Mouse (Mus musculus) layer of hippocampus, postnatal 36 days (tissue): ENCODE measurements around the gene Flad1. TPM values are rescaled to one million over a fixed set of nuclear protein-coding genes. Genes with fewer than 3 reads are reported as not detected.
"Not testable (repeated sequence)": the region's sequence is repeated elsewhere in the genome, so short reads cannot be mapped to it uniquely, and the experiment has no call there.

Source experiments
- DNase-seq, 2 experiments: peaks; one replicate each; pipeline ENCODE4 v3.0.0; 2022
- total RNA-seq, 2 experiments: library from RNA; stranded (reverse); gene quantifications; 2 replicates each; pipeline ENCODE4 v1.2.3; 2021

Flad1 gene
- total RNA-seq: 10 to 100 TPM; 35.8 to 39.2 TPM

DNA sequence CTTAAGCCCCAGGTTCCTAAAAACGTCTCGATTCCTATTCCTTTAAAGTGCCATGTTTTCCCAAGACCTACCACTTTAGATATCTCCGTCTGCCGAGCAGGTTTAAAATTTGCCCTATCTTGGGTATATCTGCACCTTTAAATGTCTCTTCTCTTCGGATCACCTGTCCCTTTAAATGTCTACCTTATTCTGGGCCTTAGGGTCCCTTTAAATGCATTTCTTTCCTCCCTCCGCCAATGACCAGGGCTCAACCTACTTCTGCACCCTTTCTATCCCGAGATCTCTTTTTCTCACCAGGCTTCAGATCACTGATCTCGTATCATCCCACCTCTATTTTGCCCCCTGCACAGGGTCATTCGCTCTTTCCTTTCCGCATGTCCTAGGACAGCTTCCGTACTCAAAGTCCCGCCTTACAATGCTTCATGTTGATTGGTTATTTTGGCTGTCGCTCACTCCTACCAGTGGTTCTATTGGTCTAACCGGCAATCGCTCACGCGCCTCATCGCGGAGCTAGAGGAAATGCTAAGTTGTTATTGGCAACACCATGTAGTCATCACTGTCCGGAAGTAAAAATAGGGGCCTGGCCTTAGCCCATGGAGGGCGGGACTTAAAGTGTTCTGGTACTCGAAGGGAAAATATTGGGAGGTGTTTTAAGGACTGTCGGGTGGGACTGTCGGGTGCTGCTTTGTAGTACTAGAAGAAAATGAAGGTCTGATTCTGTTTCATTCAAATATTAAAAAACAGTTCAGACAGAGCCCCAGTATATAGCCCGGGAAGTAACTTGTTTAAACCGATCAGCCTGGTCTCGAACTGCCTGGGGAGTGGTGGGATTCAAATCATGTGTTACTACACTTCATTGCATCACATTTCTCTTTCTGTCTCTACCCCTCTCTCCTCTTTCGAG lies at the start of gene Flad1:
Flad1 (minus strand) TSS at position 381 of the 904 bp plus-strand sequence.
- DNase-seq: peak; percentile 96 to 99

- peak; percentile 84 to 86 for DNase-seq
Observed at GRCm38 (mm10) chr3:89458965-89459807, 47.5 kb upstream of the Flad1 start.

- no peak for DNase-seq
Observed at GRCm38 (mm10) chr3:89458372-89458964, 46.8 kb upstream of the Flad1 start.

DNA sequence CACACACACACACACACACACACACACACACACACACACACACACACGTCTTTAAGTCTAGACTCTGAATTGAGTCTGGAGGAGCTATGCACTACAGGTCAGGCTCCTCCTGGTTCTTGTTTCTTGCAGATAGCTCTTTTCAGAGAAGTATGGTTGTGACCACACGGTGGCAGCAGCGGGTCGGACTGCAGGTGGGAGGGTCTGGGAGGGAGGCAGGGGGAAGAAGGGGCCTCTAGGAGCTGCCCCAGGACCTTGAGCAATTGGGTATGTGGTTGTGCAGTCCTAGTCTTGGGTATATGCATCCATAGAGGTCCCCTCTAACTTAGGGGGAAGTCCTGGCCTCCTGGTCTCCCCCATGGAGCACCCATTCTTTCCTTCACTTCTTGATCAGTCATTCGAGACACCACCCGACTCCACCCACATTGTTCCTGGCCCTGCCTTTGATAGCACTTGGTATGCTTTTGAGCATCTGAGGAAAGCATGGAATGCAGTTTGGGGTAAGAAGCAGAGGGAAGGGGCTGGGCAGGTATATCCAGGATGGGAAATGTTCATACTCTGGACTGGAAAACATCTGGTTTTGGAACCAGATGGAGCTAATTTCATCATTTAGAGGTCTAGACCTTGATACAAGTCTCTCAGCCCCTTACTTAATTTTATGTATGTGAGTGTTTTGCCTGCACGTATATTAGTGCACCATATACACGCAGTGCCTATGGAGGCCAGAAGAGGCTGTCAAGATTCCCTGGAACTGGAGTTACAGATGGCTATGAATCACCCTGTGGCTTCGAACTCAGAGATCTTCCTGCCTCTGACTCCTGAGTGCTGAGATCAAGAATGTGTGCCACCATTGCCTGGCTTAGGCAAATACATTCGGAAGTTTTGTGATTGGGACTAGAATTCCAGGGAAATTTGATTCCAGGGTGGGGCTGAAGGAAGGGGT lies 45.3 kb upstream of the Flad1 start:
- peak; percentile 38 to 58 for DNase-seq

DNA sequence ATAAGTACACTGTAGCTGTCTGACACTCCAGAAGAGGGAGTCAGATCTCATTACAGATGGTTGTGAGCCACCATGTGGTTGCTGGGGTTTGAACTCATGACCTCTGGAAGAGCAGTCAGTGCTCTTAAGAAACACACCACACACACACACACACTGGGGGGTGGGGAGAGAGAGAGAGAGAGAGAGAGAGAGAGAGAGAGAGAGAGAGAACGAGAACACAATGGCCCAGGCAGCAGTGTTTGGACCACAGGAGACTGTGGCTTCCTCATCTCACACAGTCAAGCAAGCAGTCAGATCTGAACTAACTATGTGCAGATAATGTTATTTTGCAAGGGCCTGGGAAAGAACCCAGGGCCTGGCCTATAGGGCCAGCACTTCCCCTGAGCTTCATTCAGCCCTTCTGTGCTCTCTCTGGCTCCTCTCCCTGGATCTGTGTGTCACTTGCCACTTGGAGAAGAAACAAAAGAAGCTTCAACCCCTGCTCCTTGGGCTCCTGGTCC lies 44.2 kb upstream of the Flad1 start:
- DNase-seq: no peak

DNA sequence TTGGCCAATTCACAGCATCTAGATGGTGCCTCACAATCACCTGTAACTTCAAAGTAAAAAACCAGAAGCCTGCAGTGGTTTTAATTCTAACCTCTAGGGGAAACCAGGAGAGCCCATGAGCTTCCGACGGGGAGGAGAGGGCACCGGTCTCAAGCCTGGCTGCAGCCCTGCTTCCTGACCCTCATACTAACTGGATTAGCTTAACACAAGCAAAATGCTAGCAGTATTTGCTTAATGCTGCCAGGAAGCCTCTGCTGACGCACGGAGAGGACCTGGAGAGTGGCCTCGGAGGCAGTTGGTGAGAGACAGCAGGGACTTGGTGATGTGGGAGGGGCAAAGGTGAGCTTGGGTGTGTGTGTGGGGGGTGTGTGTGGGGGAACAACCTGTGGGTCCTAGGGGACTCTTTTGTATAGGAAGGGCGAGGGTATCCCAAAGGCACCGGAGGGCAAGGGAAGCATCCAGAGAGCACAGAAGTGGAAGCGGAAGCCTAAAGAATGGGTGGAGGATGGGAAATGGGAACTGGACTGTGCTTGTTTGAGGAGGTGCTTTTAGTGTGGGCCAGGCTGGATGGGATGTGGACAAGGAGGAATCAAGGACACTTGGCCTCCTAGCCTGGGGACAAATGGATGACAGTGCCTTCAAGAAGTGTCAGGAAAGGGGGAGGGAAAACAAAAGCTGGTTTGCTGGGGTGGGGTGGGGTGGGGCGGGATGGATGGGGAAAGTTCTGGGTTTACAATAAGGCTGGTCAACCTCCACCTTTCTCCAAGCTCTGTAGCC lies 42.9 kb upstream of the Flad1 start, which contains the start of gene Pmvk:
Pmvk (plus strand) TSS at position 141 of the 777 bp plus-strand sequence.
- DNase-seq: no peak

DNA sequence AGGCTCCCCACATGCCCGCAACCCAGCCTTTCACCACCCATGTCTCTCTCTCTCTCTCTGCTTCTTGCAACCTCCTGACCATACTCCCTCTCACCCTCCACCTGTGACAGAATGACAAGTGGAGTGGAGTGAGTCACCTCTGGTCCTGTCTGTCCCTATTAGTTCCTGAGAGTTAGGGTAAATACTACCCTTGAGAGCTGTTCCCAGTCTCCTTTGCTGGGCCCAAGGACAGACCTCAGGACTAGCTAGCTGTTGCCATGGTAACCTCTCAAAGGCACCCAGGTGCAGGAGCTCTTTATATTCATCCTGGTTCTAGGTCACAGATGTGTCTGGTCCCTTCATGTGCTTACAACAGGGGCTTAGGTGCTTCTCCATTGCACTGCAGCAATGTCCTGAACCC lies 40.2 kb upstream of the Flad1 start:
- DNase-seq: no peak

GRCm38 (mm10) chr3:89449541-89449940 lies 37.9 kb upstream of the Flad1 start:
- peak; percentile 67 to 69 for DNase-seq

DNA sequence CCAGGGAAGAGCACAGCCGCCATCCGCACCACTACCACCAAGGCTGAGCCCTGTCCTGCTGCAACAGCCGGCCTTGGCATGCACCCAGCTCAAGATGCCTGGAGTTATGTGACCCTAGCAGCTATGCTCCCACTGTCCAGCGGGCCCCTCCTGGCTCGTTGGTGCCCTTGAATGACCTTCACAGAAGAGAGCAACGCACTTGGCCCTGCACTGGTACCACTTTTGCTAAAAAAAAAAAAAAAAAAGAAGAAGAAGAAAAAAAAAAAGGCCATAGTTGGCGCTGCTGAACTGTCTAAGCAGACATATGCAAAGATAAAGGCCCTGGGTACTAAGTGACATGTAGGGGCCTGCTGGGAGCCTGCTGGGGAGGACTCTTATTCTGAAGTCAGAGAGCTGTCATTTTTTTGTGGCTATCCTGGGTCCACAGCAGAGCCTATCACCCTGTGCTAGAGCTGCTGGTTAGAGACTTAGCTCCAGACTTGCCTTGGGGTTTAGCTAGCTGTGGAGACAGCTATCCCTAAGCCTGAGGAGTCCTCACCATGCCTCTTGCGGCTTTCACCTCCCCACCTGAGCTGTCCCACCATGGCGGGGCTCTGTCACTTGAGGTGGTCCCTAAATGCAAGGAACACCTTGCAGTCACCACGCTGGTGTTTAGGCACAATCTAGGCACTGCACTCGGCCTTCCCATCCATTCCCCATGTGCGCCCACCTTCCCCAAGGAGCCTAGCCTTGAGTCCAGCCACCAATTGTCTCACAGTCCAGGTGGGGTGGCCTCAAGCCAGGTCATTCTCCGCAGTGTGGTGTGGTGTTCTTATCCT lies 37.3 kb upstream of the Flad1 start:
- DNase-seq: no peak

GRCm38 (mm10) chr3:89440691-89441090 lies 29.0 kb upstream of the Flad1 start:
- DNase-seq: no peak

GRCm38 (mm10) chr3:89437269-89437668 lies 25.6 kb upstream of the Flad1 start:
- DNase-seq: no peak

GRCm38 (mm10) chr3:89436176-89437113 lies 24.8 kb upstream of the Flad1 start, which contains the start of gene Pbxip1:
Gene Pbxip1 (plus strand): TSS chr3:89436706.
- no peak for DNase-seq

DNA sequence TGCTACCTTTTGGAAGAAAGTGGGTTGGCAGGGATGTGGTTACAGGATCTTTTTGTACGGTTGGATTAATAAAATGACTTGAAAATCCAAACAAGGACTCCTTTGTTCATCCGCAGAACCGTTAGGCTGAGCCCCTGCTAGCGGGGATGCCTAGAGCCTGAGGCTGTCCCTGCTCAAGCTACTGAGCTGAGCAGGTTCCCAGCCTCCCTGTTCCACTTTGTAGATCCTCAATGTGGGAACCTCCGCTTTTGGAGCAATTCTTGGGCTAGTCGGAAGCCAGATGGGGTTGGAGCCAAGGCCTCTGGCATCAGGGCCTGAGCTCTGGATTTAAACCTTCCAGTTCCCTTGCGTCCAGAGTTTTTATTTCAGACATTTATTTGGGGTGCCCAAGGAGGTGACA lies 23.4 kb upstream of the Flad1 start:
- DNase-seq: no peak

DNA sequence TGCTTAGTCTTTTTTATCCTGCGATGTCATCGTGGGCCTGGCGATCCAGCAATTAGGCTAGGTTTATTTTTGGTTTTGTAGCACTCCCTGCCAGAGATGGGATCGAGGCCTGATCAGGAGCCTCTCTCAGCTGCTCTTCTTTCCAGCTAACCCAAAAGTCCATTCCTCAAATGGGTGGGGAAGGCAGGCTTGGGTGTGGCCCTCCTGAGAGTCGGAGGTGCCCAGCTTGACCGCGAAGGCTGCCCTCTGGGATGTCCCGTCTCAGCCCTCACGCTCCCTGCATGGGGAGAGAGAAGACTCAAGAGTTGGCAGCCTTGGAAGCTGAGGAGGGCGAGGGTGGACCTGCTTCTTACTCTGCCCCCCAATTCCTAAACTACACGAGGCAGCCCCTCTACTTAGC lies 22.9 kb upstream of the Flad1 start:
- DNase-seq: no peak

- no peak for DNase-seq
Observed at GRCm38 (mm10) chr3:89432606-89433005, 20.9 kb upstream of the Flad1 start.

DNA sequence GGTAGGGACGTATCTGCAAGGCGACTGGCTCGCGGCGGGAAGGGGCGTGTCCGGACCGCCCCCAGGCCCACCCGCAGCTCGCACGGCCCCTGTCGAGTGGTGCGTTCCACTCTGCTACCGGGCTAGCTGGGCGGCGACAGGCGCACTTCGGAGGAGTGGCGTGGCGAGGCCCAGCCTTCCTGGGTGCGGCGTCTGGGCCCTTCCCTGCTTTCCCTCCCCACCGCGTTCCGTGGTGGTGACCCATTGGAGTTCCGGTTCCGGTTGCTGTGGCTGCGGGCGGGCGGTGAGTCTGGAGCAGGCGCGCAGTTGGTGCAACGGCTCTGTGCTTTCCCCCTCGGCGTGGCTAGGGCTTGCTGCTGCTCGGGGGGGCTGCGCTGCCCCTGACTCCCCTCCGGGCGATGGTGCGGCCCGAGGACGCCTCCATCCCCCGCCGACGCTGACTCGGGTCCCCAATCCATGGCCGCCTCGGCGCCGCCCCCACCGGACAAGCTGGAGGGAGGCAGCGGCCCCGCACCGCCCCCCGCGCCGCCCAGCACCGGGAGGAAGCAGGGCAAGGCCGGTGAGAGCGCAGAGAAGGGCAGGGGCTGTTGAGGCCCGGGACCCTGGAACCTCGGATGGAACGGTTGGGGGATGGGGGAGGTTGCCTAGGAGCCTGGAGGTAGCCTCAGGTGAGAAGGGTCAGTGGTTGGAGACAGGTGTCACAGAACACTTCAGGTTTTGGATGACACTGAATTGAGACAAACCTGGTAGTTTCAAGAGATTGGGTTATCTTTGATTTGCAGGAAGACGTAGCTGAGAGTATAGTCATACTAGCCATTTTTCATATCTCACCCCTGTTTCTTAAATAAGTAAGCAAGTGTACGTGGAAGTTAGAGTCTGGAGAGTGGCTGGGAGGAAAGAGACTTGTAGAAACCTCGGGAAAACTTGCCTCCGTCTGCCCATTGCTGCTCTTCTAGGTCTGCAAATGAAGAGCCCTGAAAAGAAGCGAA lies 18.8 kb upstream of the Flad1 start, which contains the start of gene Pygo2:
Pygo2 (plus strand) TSS at position 44 of the 989 bp plus-strand sequence.
- DNase-seq: peak; percentile 96

GRCm38 (mm10) chr3:89429021-89429420 lies 17.4 kb upstream of the Flad1 start:
- not testable (repeated sequence) for DNase-seq
